Mouse (Mus musculus): Measurements from ENCODE around the gene Daam1. TPM values are rescaled to one million over a fixed set of nuclear protein-coding genes. Genes with fewer than 3 reads are reported as not detected.

The Daam1 gene
- polyA plus RNA-seq, 1 experiment from 2014 or later: 18.2 TPM

GRCm38 (mm10) chr12:71987885-71988284 lies 157.0 kb downstream of the Daam1 start:
- WGBS: 77% methylated on average over 4 of the region's 4 CpGs
- H3K4me2 ChIP-seq: no peak overlapping the region
- ATAC-seq (ENCODE audit: low FRiP score): no peak
- H3K27ac ChIP-seq: no peak overlapping the region
- no peak overlapping the region for H3K4me3 ChIP-seq (replicated peaks)
- peaks cover 71% of the 10 kb centered on the region for H3K36me3 ChIP-seq (replicated peaks)
- H3K9ac ChIP-seq: no peak overlapping the region
- H3K27me3 ChIP-seq: no peaks in the 10 kb centered on the region
- H3K9me3 ChIP-seq: no peaks in the 10 kb centered on the region
- H3K4me1 ChIP-seq: no peaks in the 10 kb centered on the region

DNA sequence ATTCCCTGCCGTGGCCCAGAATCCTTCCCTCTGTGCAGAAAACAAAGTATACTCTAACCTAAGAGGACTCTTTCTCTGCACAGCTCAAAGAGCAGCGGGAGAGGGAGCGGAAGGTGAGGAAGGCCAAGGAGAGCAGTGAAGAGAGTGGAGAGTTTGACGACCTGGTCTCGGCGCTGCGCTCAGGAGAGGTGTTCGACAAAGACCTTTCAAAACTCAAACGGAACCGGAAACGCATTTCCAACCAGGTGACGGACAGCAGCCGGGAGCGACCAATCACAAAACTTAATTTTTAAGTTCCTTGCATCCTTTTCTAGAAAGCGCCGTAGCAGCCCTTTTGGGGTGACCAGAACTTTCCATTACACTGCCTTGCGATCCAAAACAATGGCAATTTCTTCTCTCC lies 158.7 kb downstream of the Daam1 start:
- Histone ChIP-seq H3K4me1 (no peaks in the 10 kb centered on the region), H3K9me3 (no peaks in the 10 kb centered on the region), H3K36me3 (replicated peaks) (peaks cover 69% of the 10 kb centered on the region), H3K27me3 (no peaks in the 10 kb centered on the region), H3K4me3 (replicated peaks) (no peak overlapping the region), H3K4me2 (no peak overlapping the region), H3K27ac (no peak overlapping the region), H3K9ac (no peak overlapping the region)
- ATAC-seq (ENCODE audit: low FRiP score): no peak
- WGBS: 96% methylated on average over 17 of the region's 17 CpGs

DNA sequence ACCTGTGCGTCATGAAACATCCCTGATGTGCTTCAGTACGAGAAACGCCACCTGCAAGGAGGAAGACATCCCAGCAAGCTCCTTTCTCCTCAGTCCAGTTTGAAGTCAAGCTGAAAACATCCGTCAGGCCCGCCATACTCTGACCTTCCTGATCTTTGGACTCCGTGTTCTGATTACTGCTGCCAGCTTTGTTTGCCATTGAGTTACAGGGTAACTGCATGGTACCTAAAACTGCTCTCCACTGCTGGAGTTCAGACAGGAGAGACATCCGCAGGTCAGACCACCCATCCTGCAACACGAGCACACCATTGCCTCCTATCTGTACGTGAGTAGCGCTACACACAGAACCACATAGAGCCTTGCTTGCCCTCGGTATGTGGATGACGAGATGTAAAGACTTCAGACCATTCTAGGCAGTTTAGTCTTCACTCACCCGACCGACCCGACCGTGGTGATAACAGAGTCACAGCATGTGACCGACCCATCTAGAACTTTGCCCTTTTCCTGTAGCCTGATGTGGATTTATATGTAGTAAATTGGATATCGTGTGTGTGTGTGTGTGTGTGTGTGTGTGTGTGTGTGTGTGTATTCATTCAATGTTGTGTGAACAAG lies 161.8 kb downstream of the Daam1 start:
- WGBS: 94% methylated on average over 18 of the region's 18 CpGs
- Histone ChIP-seq H3K36me3 (replicated peaks) (peaks cover 44% of the 10 kb centered on the region), H3K4me3 (replicated peaks) (no peak overlapping the region), H3K9me3 (no peaks in the 10 kb centered on the region), H3K4me1 (no peaks in the 10 kb centered on the region), H3K27me3 (no peaks in the 10 kb centered on the region), H3K27ac (no peak overlapping the region), H3K4me2 (no peak overlapping the region), H3K9ac (no peak overlapping the region)
- no peak for ATAC-seq (ENCODE audit: low FRiP score)

- no peaks in the 10 kb centered on the region for H3K9me3 ChIP-seq
- peaks cover 22% of the 10 kb centered on the region for H3K36me3 ChIP-seq (replicated peaks)
- H3K4me2 ChIP-seq: no peak overlapping the region
- no peak overlapping the region for H3K27ac ChIP-seq
- no peak overlapping the region for H3K9ac ChIP-seq
- ATAC-seq (ENCODE audit: low FRiP score): no peak
- H3K27me3 ChIP-seq: no peaks in the 10 kb centered on the region
- no peaks in the 10 kb centered on the region for H3K4me1 ChIP-seq
- H3K4me3 ChIP-seq (replicated peaks): no peak overlapping the region
- WGBS: 82% methylated on average over 8 of the region's 8 CpGs
Observed at GRCm38 (mm10) chr12:71995831-71996230, 165.0 kb downstream of the Daam1 start.

- no peaks in the 10 kb centered on the region for H3K27me3 ChIP-seq
- no peak overlapping the region for H3K4me3 ChIP-seq (replicated peaks)
- H3K27ac ChIP-seq: no peak overlapping the region
- no peaks in the 10 kb centered on the region for H3K9me3 ChIP-seq
- no peak overlapping the region for H3K4me2 ChIP-seq
- H3K9ac ChIP-seq: no peak overlapping the region
- ATAC-seq (ENCODE audit: low FRiP score): no peak
- no peaks in the 10 kb centered on the region for H3K4me1 ChIP-seq
- peaks cover 22% of the 10 kb centered on the region for H3K36me3 ChIP-seq (replicated peaks)
- WGBS: 75% methylated on average over 2 of the region's 2 CpGs
Observed at GRCm38 (mm10) chr12:71996920-71997319, 166.0 kb downstream of the Daam1 start.

GRCm38 (mm10) chr12:71997364-71997763 lies 166.5 kb downstream of the Daam1 start:
- Histone ChIP-seq H3K4me2 (no peak overlapping the region), H3K9ac (no peak overlapping the region), H3K4me3 (replicated peaks) (no peak overlapping the region), H3K9me3 (no peaks in the 10 kb centered on the region), H3K36me3 (replicated peaks) (peaks cover 21% of the 10 kb centered on the region), H3K4me1 (no peaks in the 10 kb centered on the region), H3K27me3 (no peaks in the 10 kb centered on the region), H3K27ac (no peak overlapping the region)
- WGBS: 80% methylated on average over 4 of the region's 4 CpGs
- no peak for ATAC-seq (ENCODE audit: low FRiP score)

GRCm38 (mm10) chr12:71998653-71999052 lies 167.8 kb downstream of the Daam1 start:
- Histone ChIP-seq H3K36me3 (replicated peaks) (peaks cover 8% of the 10 kb centered on the region), H3K27ac (no peak overlapping the region), H3K9me3 (no peaks in the 10 kb centered on the region), H3K4me1 (no peaks in the 10 kb centered on the region), H3K27me3 (no peaks in the 10 kb centered on the region), H3K4me2 (no peak overlapping the region), H3K4me3 (replicated peaks) (no peak overlapping the region), H3K9ac (no peak overlapping the region)
- 84% methylated on average over 4 of the region's 4 CpGs for WGBS
- ATAC-seq (ENCODE audit: low FRiP score): no peak

DNA sequence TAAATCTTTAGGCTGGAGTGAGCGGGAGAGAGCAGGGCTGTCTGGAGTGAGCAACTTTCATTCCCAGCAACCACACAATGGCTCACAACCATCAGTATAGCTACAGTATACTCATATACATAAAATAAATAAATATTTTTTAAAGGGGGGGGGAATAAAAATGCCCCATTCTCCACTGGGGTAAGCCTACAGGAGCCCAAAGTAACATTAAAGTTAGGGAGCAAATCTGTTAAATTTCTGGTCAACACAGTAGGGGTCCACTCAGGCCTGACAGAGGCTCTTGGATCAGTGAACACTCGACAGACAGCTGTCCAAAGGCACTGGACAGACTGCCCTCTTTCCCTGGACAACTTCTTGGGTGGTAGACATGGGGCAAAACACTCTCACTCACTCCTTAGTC lies 168.8 kb downstream of the Daam1 start:
- Histone ChIP-seq H3K4me1 (no peaks in the 10 kb centered on the region), H3K9ac (no peak overlapping the region), H3K27ac (no peak overlapping the region), H3K36me3 (replicated peaks) (no peaks in the 10 kb centered on the region), H3K4me2 (no peak overlapping the region), H3K27me3 (no peaks in the 10 kb centered on the region), H3K4me3 (replicated peaks) (no peak overlapping the region), H3K9me3 (no peaks in the 10 kb centered on the region)
- ATAC-seq (ENCODE audit: low FRiP score): no peak
- 67% methylated on average over 2 of the region's 2 CpGs for WGBS

DNA sequence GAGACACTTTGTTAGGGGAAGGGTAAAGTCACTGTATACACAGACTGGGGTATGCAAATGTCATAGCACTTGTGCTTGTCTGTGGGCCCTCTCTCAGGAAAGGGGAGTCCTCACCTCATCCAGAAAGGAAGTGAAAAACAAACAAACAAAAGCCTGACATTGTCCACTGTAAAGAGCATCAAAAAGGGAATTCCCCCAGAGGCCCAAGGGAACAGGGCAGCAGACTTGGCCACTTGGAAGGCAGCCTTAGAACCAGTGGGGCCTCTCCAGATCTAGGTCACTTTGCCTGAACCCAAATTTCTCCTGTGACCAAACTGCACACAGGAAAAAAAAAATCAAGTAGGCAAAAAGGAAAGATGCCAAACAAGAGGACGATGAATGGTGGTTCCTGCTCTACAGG lies 170.9 kb downstream of the Daam1 start:
- Histone ChIP-seq H3K36me3 (replicated peaks) (no peaks in the 10 kb centered on the region), H3K4me3 (replicated peaks) (no peak overlapping the region), H3K9me3 (no peaks in the 10 kb centered on the region), H3K9ac (no peak overlapping the region), H3K4me1 (no peaks in the 10 kb centered on the region), H3K4me2 (no peak overlapping the region), H3K27ac (no peak overlapping the region), H3K27me3 (no peaks in the 10 kb centered on the region)
- WGBS: 88% methylated on average over 1 of the region's 1 CpGs
- no peak for ATAC-seq (ENCODE audit: low FRiP score)

DNA sequence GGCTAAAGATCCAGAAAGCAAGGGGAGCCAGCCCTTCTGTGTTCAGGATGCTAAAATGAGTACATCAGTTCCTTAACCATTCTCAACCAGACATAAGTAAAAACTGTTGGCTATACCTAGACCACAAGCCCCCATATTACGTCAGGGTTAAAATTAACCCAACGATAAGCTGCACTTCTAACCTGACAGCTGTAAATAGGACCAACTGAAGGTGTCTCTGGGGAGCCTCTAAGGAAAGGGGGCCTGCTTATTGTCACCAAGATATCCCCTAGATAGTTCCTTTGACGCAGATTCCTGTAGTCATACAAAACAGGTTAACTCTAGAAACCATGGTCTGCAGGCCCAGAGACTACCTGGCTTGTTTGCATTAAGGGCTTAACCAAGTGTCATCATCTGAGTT lies 174.4 kb downstream of the Daam1 start:
- Histone ChIP-seq H3K9ac (no peak overlapping the region), H3K4me1 (no peaks in the 10 kb centered on the region), H3K36me3 (replicated peaks) (no peaks in the 10 kb centered on the region), H3K4me3 (replicated peaks) (no peak overlapping the region), H3K4me2 (no peak overlapping the region), H3K27ac (no peak overlapping the region), H3K27me3 (no peaks in the 10 kb centered on the region), H3K9me3 (no peaks in the 10 kb centered on the region)
- no peak for ATAC-seq (ENCODE audit: low FRiP score)
- WGBS: 92% methylated on average over 3 of the region's 3 CpGs

- WGBS: 83% methylated on average over 3 of the region's 3 CpGs
- no peaks in the 10 kb centered on the region for H3K4me1 ChIP-seq
- H3K4me2 ChIP-seq: no peak overlapping the region
- no peaks in the 10 kb centered on the region for H3K36me3 ChIP-seq (replicated peaks)
- H3K27ac ChIP-seq: no peak overlapping the region
- H3K9ac ChIP-seq: no peak overlapping the region
- ATAC-seq (ENCODE audit: low FRiP score): no peak
- H3K9me3 ChIP-seq: no peaks in the 10 kb centered on the region
- no peaks in the 10 kb centered on the region for H3K27me3 ChIP-seq
- no peak overlapping the region for H3K4me3 ChIP-seq (replicated peaks)
Observed at GRCm38 (mm10) chr12:72007656-72008055, 176.8 kb downstream of the Daam1 start.

GRCm38 (mm10) chr12:72009051-72009902 lies 178.4 kb downstream of the Daam1 start:
- no peak for ATAC-seq (ENCODE audit: low FRiP score)
- H3K4me2 ChIP-seq: no peak overlapping the region
- no peak overlapping the region for H3K4me3 ChIP-seq (replicated peaks)
- no peaks in the 10 kb centered on the region for H3K27me3 ChIP-seq
- H3K9me3 ChIP-seq: no peaks in the 10 kb centered on the region
- WGBS: 91% methylated on average over 13 of the region's 13 CpGs
- H3K36me3 ChIP-seq (replicated peaks): no peaks in the 10 kb centered on the region
- no peak overlapping the region for H3K9ac ChIP-seq
- no peaks in the 10 kb centered on the region for H3K4me1 ChIP-seq
- H3K27ac ChIP-seq: no peak overlapping the region

GRCm38 (mm10) chr12:72011404-72011803 lies 180.5 kb downstream of the Daam1 start:
- Histone ChIP-seq H3K4me2 (no peak overlapping the region), H3K27me3 (no peaks in the 10 kb centered on the region), H3K9me3 (no peaks in the 10 kb centered on the region), H3K4me1 (no peaks in the 10 kb centered on the region), H3K27ac (no peak overlapping the region), H3K36me3 (replicated peaks) (no peaks in the 10 kb centered on the region), H3K4me3 (replicated peaks) (no peak overlapping the region), H3K9ac (no peak overlapping the region)
- 98% methylated on average over 3 of the region's 3 CpGs for WGBS
- ATAC-seq (ENCODE audit: low FRiP score): no peak
